Mouse (Mus musculus): ENCODE results near the gene Cfdp1. TPM values are rescaled to one million over a fixed set of nuclear protein-coding genes. Genes with fewer than 3 reads are reported as not detected.

Gene Cfdp1
- total RNA-seq, 2 experiments from 2014 or later: 17.1 to 21.3 TPM

- intact Hi-C loops (cut with DNase I): no loop called here
- no peak overlapping the region for H3K27ac ChIP-seq
- DNase-seq: no peak
- no peak for TF ChIP-seq CTCF (IDR thresholded peaks at IDR 0.05)
- no peak overlapping the region for H3K4me3 ChIP-seq
These were observed 43.3 kb downstream of the Cfdp1 start for GRCm38 (mm10) chr8:111810656-111811336.

DNA sequence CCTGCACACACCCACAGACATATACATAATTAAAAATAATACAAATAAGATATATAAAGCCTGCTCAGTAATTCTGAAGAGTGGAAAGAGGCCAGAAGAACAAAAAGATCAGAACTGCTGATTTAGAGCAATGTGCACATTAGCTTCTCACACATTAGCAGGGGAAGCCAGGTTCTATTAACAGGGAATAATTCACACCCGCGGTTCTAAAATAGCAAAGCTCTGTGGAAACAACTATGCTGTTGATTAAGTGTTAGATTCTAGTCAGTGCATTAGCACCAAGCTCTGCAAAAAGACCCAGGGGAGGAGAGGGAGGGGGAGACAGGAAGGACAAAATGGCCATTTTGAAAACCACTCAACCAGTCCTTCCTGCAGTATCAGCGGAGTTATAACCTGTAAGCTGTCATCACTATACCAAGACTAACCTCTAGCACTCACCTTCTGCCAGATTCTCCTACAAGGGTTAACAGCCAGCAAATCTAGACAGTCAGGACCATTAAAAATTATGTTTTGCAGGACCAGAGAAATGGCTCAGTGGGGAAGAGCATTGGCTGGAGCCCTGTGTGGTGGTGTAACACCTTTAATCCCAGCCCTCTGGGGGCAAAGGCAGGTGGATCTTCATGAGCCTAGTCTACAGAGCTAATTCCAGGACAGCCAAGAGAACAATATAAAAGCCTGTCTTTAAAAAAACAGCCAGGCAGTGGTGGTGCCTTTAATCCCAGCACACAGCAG, 45.0 kb downstream of the Cfdp1 start:
- no peak for DNase-seq
- no peak for TF ChIP-seq CTCF (IDR thresholded peaks at IDR 0.05)
- no peak overlapping the region for H3K4me3 ChIP-seq
- H3K27ac ChIP-seq: no peak overlapping the region
- intact Hi-C loops (cut with DNase I): no loop called here

GRCm38 (mm10) chr8:111808006-111808405, 46.1 kb downstream of the Cfdp1 start:
- no peak overlapping the region for H3K27ac ChIP-seq
- TF ChIP-seq CTCF (IDR thresholded peaks at IDR 0.05): no peak
- no peak overlapping the region for H3K4me3 ChIP-seq
- intact Hi-C loops (cut with DNase I): no loop called here
- no peak for DNase-seq

- intact Hi-C loops (cut with DNase I): no loop called here
- H3K4me3 ChIP-seq: no peak overlapping the region
- H3K27ac ChIP-seq: no peak overlapping the region
- DNase-seq: no peak
- TF ChIP-seq CTCF (IDR thresholded peaks at IDR 0.05): no peak
These were observed 50.7 kb downstream of the Cfdp1 start for GRCm38 (mm10) chr8:111803362-111803761.

DNA sequence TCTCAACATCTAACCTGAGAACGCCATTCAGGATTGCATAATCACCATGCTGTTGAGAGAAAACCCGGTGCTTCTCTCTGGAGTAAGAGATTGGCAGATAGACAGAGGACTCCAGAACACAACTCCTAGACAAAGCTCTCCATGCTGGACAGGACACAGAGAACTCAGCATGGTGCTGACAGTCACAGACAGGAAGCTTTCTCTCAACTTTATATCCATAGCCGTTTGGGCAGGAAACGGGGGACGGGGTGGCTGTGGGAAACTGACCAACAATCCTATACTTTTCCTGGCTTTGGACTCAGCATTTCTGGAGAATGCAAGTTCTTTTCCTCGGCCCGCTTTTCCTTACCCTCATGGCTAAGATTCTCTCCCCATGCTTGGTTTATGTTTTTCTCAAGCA, 51.8 kb downstream of the Cfdp1 start:
- no peak for DNase-seq
- Histone ChIP-seq H3K4me3 (no peak overlapping the region), H3K27ac (peak overlapping the region; percentile 46)
- TF ChIP-seq CTCF (IDR thresholded peaks at IDR 0.05): no peak
- intact Hi-C loops (cut with DNase I): no loop called here

DNA sequence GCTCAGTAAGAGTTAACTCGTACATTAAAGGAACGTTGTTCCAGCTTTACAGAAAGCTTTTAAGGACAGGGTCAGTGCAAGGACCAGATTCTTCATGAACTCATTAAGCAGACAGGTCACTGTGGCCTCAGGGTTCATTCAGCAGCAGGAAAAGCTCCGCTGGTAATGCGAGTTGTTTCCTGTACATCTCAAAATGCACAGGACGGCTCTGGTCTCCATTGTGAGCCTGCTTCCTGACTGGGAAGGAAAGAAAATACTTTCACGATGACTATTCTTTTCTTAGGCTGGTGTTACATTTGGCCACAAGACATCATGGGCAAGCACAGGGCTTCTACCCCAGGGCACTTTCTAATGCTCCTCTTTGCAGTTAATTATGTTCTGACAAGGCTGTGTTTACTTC, 52.6 kb downstream of the Cfdp1 start:
- no peak for TF ChIP-seq CTCF (IDR thresholded peaks at IDR 0.05)
- intact Hi-C loops (cut with DNase I): no loop called here
- peak overlapping the region; percentile 46; the same call in 1 of the 2 replicates for H3K27ac ChIP-seq
- no peak for DNase-seq
- no peak overlapping the region for H3K4me3 ChIP-seq

DNA sequence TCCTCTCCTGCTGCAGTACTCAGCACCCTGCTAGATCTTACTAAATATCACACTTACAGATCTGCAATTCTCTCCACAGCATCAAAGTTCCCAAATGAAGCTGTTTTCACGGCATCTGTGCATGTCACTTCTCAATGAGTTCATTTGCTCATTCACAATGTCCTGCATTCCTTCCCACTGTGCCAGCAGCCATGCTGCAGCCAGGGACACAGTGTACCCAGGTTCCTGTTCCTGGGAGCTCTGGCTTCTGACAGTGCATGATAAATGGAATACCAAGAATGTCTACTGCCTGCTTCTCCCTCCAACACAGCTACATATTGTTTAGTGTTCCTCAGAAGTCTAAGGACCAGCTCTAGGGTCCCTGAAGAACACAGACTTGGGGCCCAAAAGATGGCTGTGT, 57.6 kb downstream of the Cfdp1 start:
- no peak for TF ChIP-seq CTCF (IDR thresholded peaks at IDR 0.05)
- intact Hi-C loops (cut with DNase I): no loop called here
- Histone ChIP-seq H3K27ac (peak overlapping the region; percentile 55), H3K4me3 (no peak overlapping the region)
- peak; percentile 74 for DNase-seq

DNA sequence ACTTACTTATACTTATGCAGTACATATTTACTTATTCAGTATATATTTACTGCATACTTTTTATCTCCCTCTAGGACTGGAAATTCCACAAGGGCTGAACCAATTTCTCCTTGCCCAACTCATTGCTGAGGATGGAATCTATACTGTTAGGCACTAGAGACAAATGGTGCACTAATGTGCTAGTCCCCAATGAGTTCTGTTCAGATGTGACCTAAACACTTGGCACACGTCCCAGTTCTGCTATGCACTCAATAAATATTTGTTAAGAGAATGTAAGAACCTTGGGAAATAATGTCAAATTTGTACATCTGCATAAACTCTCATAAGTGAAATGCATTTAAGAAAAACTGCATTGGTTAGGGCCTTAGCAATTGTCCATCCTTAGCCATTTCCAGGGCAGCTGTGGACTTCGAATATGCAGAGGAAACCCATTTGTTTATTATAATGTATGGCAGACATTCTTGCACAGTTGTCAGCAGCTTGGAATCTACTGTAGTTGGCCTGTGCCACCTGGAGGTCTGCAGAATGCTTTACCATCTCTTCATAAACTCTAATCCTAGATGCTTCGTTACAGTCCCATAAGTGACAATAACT, 60.7 kb downstream of the Cfdp1 start:
- no peak for DNase-seq
- Histone ChIP-seq H3K4me3 (no peak overlapping the region), H3K27ac (no peak overlapping the region)
- intact Hi-C loops (cut with DNase I): no loop called here
- no peak for TF ChIP-seq CTCF (IDR thresholded peaks at IDR 0.05)

DNA sequence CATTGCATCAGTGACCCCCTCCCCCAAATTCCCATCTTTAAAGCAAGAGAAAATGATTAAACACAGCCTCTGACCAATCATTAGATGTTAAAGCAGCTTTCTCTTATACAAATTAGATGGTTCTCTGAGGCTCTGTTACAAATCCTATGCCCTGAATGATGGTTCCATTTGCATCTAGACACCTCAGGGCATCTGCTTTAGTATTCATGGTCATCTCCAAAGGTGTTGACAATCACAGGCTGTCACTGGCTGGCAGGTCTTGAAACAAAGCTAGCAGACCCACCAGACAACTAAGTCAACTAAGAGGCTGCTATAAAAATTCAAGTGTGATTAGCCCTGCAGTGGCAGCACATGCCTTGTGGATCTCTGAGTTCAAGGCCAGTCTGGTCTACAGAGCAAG, 64.5 kb downstream of the Cfdp1 start:
- DNase-seq: no peak
- Histone ChIP-seq H3K4me3 (no peak overlapping the region), H3K27ac (no peak overlapping the region)
- intact Hi-C loops (cut with DNase I): loop anchor here (5.0 kb wide), 1 partner anchor 42 kb away; no protein-coding TSS in a partner anchor
- no peak for TF ChIP-seq CTCF (IDR thresholded peaks at IDR 0.05)

- Histone ChIP-seq H3K4me3 (no peak overlapping the region), H3K27ac (no peak overlapping the region)
- DNase-seq: no peak
- intact Hi-C loops (cut with DNase I): loop anchor here (5.0 kb wide), 1 partner anchor 42 kb away; no protein-coding TSS in a partner anchor
- TF ChIP-seq CTCF (IDR thresholded peaks at IDR 0.05): no peak
These were observed 64.9 kb downstream of the Cfdp1 start for GRCm38 (mm10) chr8:111789200-111789599.

DNA sequence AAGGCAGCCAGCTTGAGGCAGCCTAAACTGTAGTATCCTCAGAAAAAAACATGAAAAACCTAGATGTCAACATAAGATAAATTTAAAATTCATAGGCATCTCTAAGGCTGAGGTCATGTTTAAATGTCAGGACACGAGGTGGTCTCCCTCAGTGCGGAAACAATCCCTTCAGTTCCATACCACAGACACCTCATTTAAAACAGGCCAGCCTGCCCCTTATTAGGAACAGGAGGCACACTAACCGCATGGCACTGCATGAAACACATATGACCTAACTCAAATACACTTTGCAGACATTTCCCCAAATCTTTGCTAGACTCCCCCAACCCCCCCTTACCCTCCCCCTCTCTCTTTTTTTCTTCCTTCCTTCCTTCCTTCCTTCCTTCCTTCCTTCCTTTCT, 65.6 kb downstream of the Cfdp1 start:
- DNase-seq: no peak
- no peak overlapping the region for H3K4me3 ChIP-seq
- intact Hi-C loops (cut with DNase I): loop anchor here (5.0 kb wide), 1 partner anchor 41 kb away; no protein-coding TSS in a partner anchor
- no peak overlapping the region; the same call in 1 of the 2 replicates for H3K27ac ChIP-seq
- no peak for TF ChIP-seq CTCF (IDR thresholded peaks at IDR 0.05)

GRCm38 (mm10) chr8:111788085-111788484, 66.0 kb downstream of the Cfdp1 start:
- intact Hi-C loops (cut with DNase I): loop anchor here (5.0 kb wide), 1 partner anchor 41 kb away; no protein-coding TSS in a partner anchor
- Histone ChIP-seq H3K27ac (peak overlapping the region; percentile 20), H3K4me3 (no peak overlapping the region)
- TF ChIP-seq CTCF (IDR thresholded peaks at IDR 0.05): no peak
- DNase-seq: no peak

GRCm38 (mm10) chr8:111787683-111788082, 66.4 kb downstream of the Cfdp1 start:
- intact Hi-C loops (cut with DNase I): loop anchor here (5.0 kb wide), 1 partner anchor 40 kb away; no protein-coding TSS in a partner anchor
- Histone ChIP-seq H3K4me3 (no peak overlapping the region), H3K27ac (peak overlapping the region; percentile 20)
- DNase-seq: no peak
- no peak for TF ChIP-seq CTCF (IDR thresholded peaks at IDR 0.05)

Measured in gastrocnemius, adult 2 months (tissue).